Mouse (Mus musculus) stomach, postnatal 0 days (tissue): Measurements from ENCODE around the gene Dmrt1.

Experiments
- CTCF ChIP-seq: IDR thresholded peaks from 2 replicates; pipeline ENCODE4 v1.5.1; 2016; ENCODE audit warnings: antibody characterized with exemption, low read depth, mild to moderate bottlenecking, moderate library complexity
- EP300 ChIP-seq: optimal IDR thresholded peaks from 2 replicates; pipeline ENCODE3; 2016; ENCODE audit warnings: antibody characterized with exemption

DNA sequence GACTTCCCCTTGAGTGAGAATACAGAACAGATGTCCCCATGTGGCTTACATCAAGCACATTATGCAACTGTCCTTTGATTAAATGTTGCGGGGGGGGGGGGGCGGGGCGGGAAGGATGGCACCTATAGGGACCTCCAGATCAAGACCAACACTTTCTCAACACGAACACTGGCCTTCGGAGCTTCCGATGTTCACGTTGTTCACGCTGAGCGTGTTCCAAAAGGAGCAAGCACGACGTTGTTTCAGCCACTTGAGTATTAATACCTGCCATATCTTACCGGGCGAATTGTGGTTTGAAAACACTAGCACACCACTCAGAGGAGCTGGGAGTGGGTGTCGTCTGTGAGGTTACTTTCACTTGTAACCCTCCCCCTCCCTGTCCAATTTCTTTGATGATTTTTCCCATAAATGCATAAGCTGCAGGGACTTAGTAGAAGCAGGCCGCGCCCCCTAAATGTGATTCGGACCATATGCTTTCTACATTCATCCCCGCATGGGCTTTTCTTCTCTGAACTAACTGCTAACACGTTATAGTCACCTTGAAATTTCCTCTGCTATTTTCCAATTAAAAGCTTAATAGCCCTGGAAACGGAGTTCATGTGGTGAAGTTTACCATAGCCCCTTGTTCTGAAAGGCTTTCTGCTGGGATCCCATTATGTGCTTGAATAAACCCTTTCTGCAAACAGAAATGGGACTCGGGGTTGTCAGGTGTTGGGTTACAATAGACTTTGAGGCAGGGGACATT is 102.2 kb downstream of the Dmrt1 start:
- TF ChIP-seq CTCF (no peak), EP300 (no peak)
